Mouse (Mus musculus) kidney, embryonic 16.5 days (tissue): Measurements from ENCODE around the gene Cd79a. TPM values are rescaled to one million over a fixed set of nuclear protein-coding genes. Genes with fewer than 3 reads are reported as not detected.
A peak's percentile ranks its signal among the peaks of the same experiment; 100 is the strongest.

Experiments used
- ATAC-seq: fragments of 200-750 bp; cut with Nextera tagmentation; 2 replicates; pipeline ENCODE4 v1.8.0; 2017; ENCODE audit warnings: moderate TSS enrichment; ENCODE audit not compliant: low FRiP score, low TSS enrichment
- H3K27ac ChIP-seq: fragments of 300-500 bp; sonication (generic); 2 replicates; pipeline ENCODE4 v1.5.1; 2014; ENCODE audit warnings: low read length
- H3K27me3 ChIP-seq: fragments of 300-500 bp; sonication (generic); 2 replicates; pipeline ENCODE4 v1.6.1; 2014; ENCODE audit warnings: low read length, control low read depth, mixed read lengths; ENCODE audit not compliant: insufficient read depth
- H3K36me3 ChIP-seq: fragments of 300-500 bp; sonication (generic); 2 replicates; pipeline ENCODE4 v1.6.1; 2014; ENCODE audit warnings: low read length, control low read depth, mixed read lengths; ENCODE audit not compliant: insufficient read depth
- H3K4me1 ChIP-seq: fragments of 300-500 bp; sonication (generic); 2 replicates; pipeline ENCODE4 v1.6.1; 2014; ENCODE audit warnings: low read length, control low read depth, mixed read lengths; ENCODE audit not compliant: insufficient read depth
- H3K4me2 ChIP-seq: fragments of 300-500 bp; sonication (generic); replicated peaks from 2 replicates; pipeline ENCODE4 v1.6.1; 2014; ENCODE audit warnings: low read depth, low read length
- H3K4me3 ChIP-seq: fragments of 300-500 bp; sonication (generic); 2 replicates; pipeline ENCODE4 v1.5.1; 2014; ENCODE audit warnings: mild to moderate bottlenecking, low read length
- H3K9ac ChIP-seq: fragments of 300-500 bp; sonication (generic); replicated peaks from 2 replicates; pipeline ENCODE4 v1.6.1; 2014; ENCODE audit warnings: low read length
- H3K9me3 ChIP-seq: fragments of 300-500 bp; sonication (generic); 2 replicates; pipeline ENCODE4 v1.6.1; 2016; ENCODE audit warnings: low read length, control low read depth
- WGBS: fragments of 180-500 bp; shearing (Covaris S2); extraction: QIAGEN DNeasy Blood & Tissue Kit; methylation state at CpG from one replicate; pipeline ENCODE4 v1.1.7; 2014; 5-methylcytosine and 5-hydroxymethylcytosine counted together
- polyA plus RNA-seq: library from polyadenylated mRNA; unstranded; fragments of >200 nt; fragmentation: Nextera tagmentation; extraction: Ambion mirVana; gene quantifications from 2 replicates; pipeline ENCODE4 v1.2.1, GENCODE M21; 2015

The Cd79a gene
- polyA plus RNA-seq, 1 experiment from 2014 or later: 1.8 TPM

GRCm38 (mm10) chr7:24861913-24862312 is 35.3 kb upstream of the Cd79a start, which contains the start of gene Gm9844:
Gm9844 (plus strand) TSS chr7:24862213.
- no peak within 1 kb of the TSS for H3K4me3 ChIP-seq
- 81% methylated on average over 7 of the region's 7 CpGs for WGBS
- no peaks in the 10 kb centered on the region for H3K4me1 ChIP-seq
- H3K27ac ChIP-seq: no peak within 1 kb of the TSS
- no peaks in the 10 kb centered on the region for H3K36me3 ChIP-seq
- no peaks in the 10 kb centered on the region; the same call in 1 of the 2 replicates for H3K27me3 ChIP-seq
- no peak for ATAC-seq
- H3K4me2 ChIP-seq: no peak within 1 kb of the TSS
- H3K9me3 ChIP-seq: no peaks in the 10 kb centered on the region
- H3K9ac ChIP-seq: no peak within 1 kb of the TSS

- Histone ChIP-seq H3K4me1 (no peaks in the 10 kb centered on the region), H3K9ac (no peak overlapping the region), H3K4me3 (no peak overlapping the region), H3K4me2 (no peak overlapping the region), H3K36me3 (no peaks in the 10 kb centered on the region), H3K27me3 (no peaks in the 10 kb centered on the region), H3K27ac (no peak overlapping the region), H3K9me3 (no peaks in the 10 kb centered on the region)
- 85% methylated on average over 4 of the region's 4 CpGs for WGBS
- no peak for ATAC-seq
Observed at GRCm38 (mm10) chr7:24862853-24863252, 34.3 kb upstream of the Cd79a start.

GRCm38 (mm10) chr7:24864156-24864555 is 33.0 kb upstream of the Cd79a start:
- Histone ChIP-seq H3K4me1 (no peaks in the 10 kb centered on the region), H3K4me2 (no peak overlapping the region), H3K27ac (no peak overlapping the region), H3K4me3 (no peak overlapping the region), H3K27me3 (no peaks in the 10 kb centered on the region), H3K9ac (no peak overlapping the region), H3K36me3 (no peaks in the 10 kb centered on the region), H3K9me3 (no peaks in the 10 kb centered on the region)
- no peak for ATAC-seq
- WGBS: 28% methylated on average over 6 of the region's 6 CpGs

- H3K27me3 ChIP-seq: no peaks in the 10 kb centered on the region
- H3K27ac ChIP-seq: no peak overlapping the region
- no peak overlapping the region for H3K4me2 ChIP-seq
- 0 out of 2 replicates have a peak, but pooled peaks cover 2% of the 10 kb centered on the region for H3K9me3 ChIP-seq
- WGBS: 69% methylated on average over 17 of the region's 17 CpGs
- H3K36me3 ChIP-seq: no peaks in the 10 kb centered on the region
- ATAC-seq: no peak
- no peak overlapping the region for H3K9ac ChIP-seq
- no peaks in the 10 kb centered on the region for H3K4me1 ChIP-seq
- H3K4me3 ChIP-seq: no peak overlapping the region
Observed at GRCm38 (mm10) chr7:24869080-24869479, 28.1 kb upstream of the Cd79a start.

GRCm38 (mm10) chr7:24869532-24870165 is 27.5 kb upstream of the Cd79a start, which contains the start of the genes Lypd4 and Dmrtc2:
Lypd4 (minus strand) TSS chr7:24869941.
Dmrtc2 (plus strand) TSS chr7:24870057.
- no peaks in the 10 kb centered on the region for H3K36me3 ChIP-seq
- WGBS: 56% methylated on average over 41 of the region's 41 CpGs

GRCm38 (mm10) chr7:24877588-24877987 is 19.6 kb upstream of the Cd79a start:
- Histone ChIP-seq H3K27me3 (no peaks in the 10 kb centered on the region), H3K4me1 (0 out of 2 replicates have a peak, but pooled peaks cover 8% of the 10 kb centered on the region), H3K4me2 (no peak overlapping the region), H3K36me3 (no peaks in the 10 kb centered on the region), H3K27ac (no peak overlapping the region), H3K9ac (no peak overlapping the region), H3K4me3 (no peak overlapping the region), H3K9me3 (no peaks in the 10 kb centered on the region)
- no peak for ATAC-seq
- 68% methylated on average over 3 of the region's 3 CpGs for WGBS

More at GRCm38 (mm10) chr7:24869532-24870165, 27.5 kb upstream of the Cd79a start, which contains the start of the genes Lypd4 and Dmrtc2:
- H3K4me3 ChIP-seq: no peak within 1 kb of the TSS
- H3K4me2 ChIP-seq: no peak within 1 kb of the TSS
- 0 out of 2 replicates have a peak, but pooled peaks cover 2% of the 10 kb centered on the region for H3K9me3 ChIP-seq
- H3K4me1 ChIP-seq: no peaks in the 10 kb centered on the region
- H3K27ac ChIP-seq: no peak within 1 kb of the TSS
- H3K9ac ChIP-seq: no peak within 1 kb of the TSS
- H3K27me3 ChIP-seq: no peaks in the 10 kb centered on the region
- 0 out of 2 replicates have a peak, but pooled peaks have one; percentile 23 for ATAC-seq

- 29% methylated on average over 2 of the region's 2 CpGs for WGBS
- H3K9me3 ChIP-seq: no peaks in the 10 kb centered on the region
- H3K36me3 ChIP-seq: no peaks in the 10 kb centered on the region
- no peak overlapping the region for H3K9ac ChIP-seq
- no peak overlapping the region for H3K4me2 ChIP-seq
- no peak overlapping the region for H3K4me3 ChIP-seq
- H3K27ac ChIP-seq: no peak overlapping the region
- no peaks in the 10 kb centered on the region for H3K27me3 ChIP-seq
- 0 out of 2 replicates have a peak, but pooled peaks cover 8% of the 10 kb centered on the region for H3K4me1 ChIP-seq
- ATAC-seq: no peak
Observed at GRCm38 (mm10) chr7:24879620-24880019, 17.6 kb upstream of the Cd79a start.

GRCm38 (mm10) chr7:24882416-24883199 is 14.6 kb upstream of the Cd79a start:
- WGBS: 94% methylated on average over 9 of the region's 9 CpGs
- ATAC-seq: no peak
- Histone ChIP-seq H3K4me3 (no peak overlapping the region), H3K36me3 (peaks cover 22% of the 10 kb centered on the region), H3K9ac (no peak overlapping the region), H3K4me1 (peaks cover 31% of the 10 kb centered on the region), H3K4me2 (no peak overlapping the region), H3K9me3 (no peaks in the 10 kb centered on the region), H3K27me3 (no peaks in the 10 kb centered on the region), H3K27ac (no peak overlapping the region)

GRCm38 (mm10) chr7:24883896-24884692 is 13.1 kb upstream of the Cd79a start, which contains the start of gene Rps19:
Rps19 (plus strand) TSS chr7:24884371.
- WGBS: under 1% methylated on average over 57 of the region's 57 CpGs
- Histone ChIP-seq H3K4me1 (peaks cover 43% of the 10 kb centered on the region), H3K27ac (peak within 1 kb of the TSS; percentile 94), H3K9ac (peak within 1 kb of the TSS; percentile 100), H3K27me3 (no peaks in the 10 kb centered on the region), H3K36me3 (peaks cover 35% of the 10 kb centered on the region), H3K4me2 (peak within 1 kb of the TSS; percentile 93), H3K4me3 (peak within 1 kb of the TSS; percentile 89), H3K9me3 (no peaks in the 10 kb centered on the region)
- ATAC-seq: peak; percentile 95
